Mouse (Mus musculus) MEL (cell line): ENCODE results near the gene Gpn1. TPM values are rescaled to one million over a fixed set of nuclear protein-coding genes. Genes with fewer than 3 reads are reported as not detected.
"Not testable (repeated sequence)": the region's sequence is repeated elsewhere in the genome, so short reads cannot be mapped to it uniquely, and the experiment has no call there.

Experiments
- DNase-seq: peaks from one replicate; pipeline ENCODE4 v3.0.0; 2011; ENCODE audit warnings: low read depth, low spot score
- H3K27ac ChIP-seq: 2 replicates; pipeline ENCODE4 v1.5.1; 2012; ENCODE audit warnings: low read depth, mild to moderate bottlenecking, control low read depth, low read length, moderate library complexity; ENCODE audit not compliant: control insufficient read depth
- H3K27me3 ChIP-seq, 2 experiments: fragments of 150-350 bp in 1 of 2; sonication (generic) in 1 of 2; 2 replicates each; pipeline ENCODE4 v1.6.1; 2012; ENCODE audit warnings: low read length in 2 of 2, mild to moderate bottlenecking in 2 of 2, improper control_type of control experiment in 1 of 2, moderate library complexity in 1 of 2; ENCODE audit not compliant: insufficient read depth in 2 of 2, control insufficient read depth in 1 of 2
- H3K36me3 ChIP-seq, 2 experiments: 2 replicates each; pipeline ENCODE4 v1.6.1; 2012 to 2014; ENCODE audit warnings: low read length in 2 of 2, improper control_type of control experiment in 1 of 2, inconsistent platforms in 1 of 2, mild to moderate bottlenecking in 1 of 2; ENCODE audit not compliant: insufficient read depth in 2 of 2, control insufficient read depth in 1 of 2
- H3K4me1 ChIP-seq, 2 experiments: fragments of 150-350 bp in 1 of 2; sonication (generic) in 1 of 2; 2 replicates each; pipeline ENCODE4 v1.6.1; 2012; ENCODE audit warnings: low read length in 2 of 2, improper control_type of control experiment in 1 of 2, mild to moderate bottlenecking in 1 of 2; ENCODE audit not compliant: insufficient read depth in 2 of 2, control insufficient read depth in 1 of 2
- H3K4me3 ChIP-seq, 2 experiments: fragments of 150-350 bp in 1 of 2; sonication (generic) in 1 of 2; 2 replicates each; pipeline ENCODE4 v1.5.1; 2012; ENCODE audit warnings: low read depth in 2 of 2, low read length in 2 of 2, mild to moderate bottlenecking in 2 of 2, moderate library complexity in 2 of 2, control low read depth in 1 of 2, improper control_type of control experiment in 1 of 2; ENCODE audit not compliant: control insufficient read depth in 1 of 2, insufficient read depth in 1 of 2
- H3K79me2 ChIP-seq: 2 replicates; pipeline ENCODE4 v1.6.1; 2012; ENCODE audit warnings: mild to moderate bottlenecking, low read length, moderate library complexity; ENCODE audit not compliant: control insufficient read depth, poor library complexity, insufficient read depth
- H3K9ac ChIP-seq: 2 replicates; pipeline ENCODE4 v1.6.1; 2012; ENCODE audit warnings: low read depth, mild to moderate bottlenecking, control low read depth, low read length, moderate library complexity; ENCODE audit not compliant: control insufficient read depth, poor library complexity, severe bottlenecking
- H3K9me3 ChIP-seq: fragments of 150-350 bp; sonication (generic); replicated peaks from 2 replicates; pipeline ENCODE4 v1.6.1; 2012; ENCODE audit warnings: mild to moderate bottlenecking, low read length, improper control_type of control experiment, moderate library complexity; ENCODE audit not compliant: insufficient read depth
- BHLHE40 ChIP-seq: IDR thresholded peaks from 2 replicates; pipeline ENCODE4 v1.6.1; 2012; ENCODE audit warnings: low read depth, mild to moderate bottlenecking, inconsistent platforms, low read length, improper control_type of control experiment, borderline replicate concordance
- CTCF ChIP-seq, 3 experiments: IDR thresholded peaks in 2 of 3; conservative IDR thresholded peaks in 1 of 3; 2 replicates each; pipeline ENCODE4 v1.5.1; 2011 to 2012; ENCODE audit warnings: low read length in 3 of 3, low read depth in 2 of 3, mild to moderate bottlenecking in 2 of 3, improper control_type of control experiment in 1 of 3, inconsistent platforms in 1 of 3, mixed read lengths in 1 of 3, moderate library complexity in 1 of 3; ENCODE audit not compliant: control insufficient read depth in 1 of 3, insufficient read depth in 1 of 3, poor library complexity in 1 of 3, severe bottlenecking in 1 of 3
- ETS1 ChIP-seq: IDR thresholded peaks from 2 replicates; pipeline ENCODE4 v1.6.1; 2012; ENCODE audit warnings: low read depth, mild to moderate bottlenecking, inconsistent platforms, low read length, improper control_type of control experiment, moderate library complexity
- GABPA ChIP-seq: IDR thresholded peaks from 2 replicates; pipeline ENCODE4 v1.6.1; 2012; ENCODE audit warnings: low read depth, mild to moderate bottlenecking, inconsistent platforms, low read length, improper control_type of control experiment, moderate library complexity
- HCFC1 ChIP-seq: IDR thresholded peaks from 2 replicates; pipeline ENCODE4 v1.6.1; 2012; ENCODE audit warnings: low read depth, mild to moderate bottlenecking, inconsistent platforms, low read length, improper control_type of control experiment, moderate library complexity
- MAFK ChIP-seq: IDR thresholded peaks from 2 replicates; pipeline ENCODE4 v1.6.1; 2011; ENCODE audit warnings: low read depth, mild to moderate bottlenecking, low read length, improper control_type of control experiment, borderline replicate concordance
- MAX ChIP-seq: IDR thresholded peaks from 2 replicates; pipeline ENCODE4 v1.6.1; 2011; ENCODE audit warnings: low read length, improper control_type of control experiment
- MAZ ChIP-seq: IDR thresholded peaks from 2 replicates; pipeline ENCODE4 v1.6.1; 2012; ENCODE audit warnings: low read depth, mild to moderate bottlenecking, inconsistent platforms, low read length, improper control_type of control experiment
- MXI1 ChIP-seq: IDR thresholded peaks from 2 replicates; pipeline ENCODE4 v1.6.1; 2011; ENCODE audit warnings: mild to moderate bottlenecking, low read depth, low read length, improper control_type of control experiment
- MYB ChIP-seq: IDR thresholded peaks from 2 replicates; pipeline ENCODE4 v1.6.1; 2011; ENCODE audit warnings: mild to moderate bottlenecking, low read depth, low read length, improper control_type of control experiment
- MYC ChIP-seq: IDR thresholded peaks from 2 replicates; pipeline ENCODE4 v1.6.1; 2011; ENCODE audit warnings: low read depth, mild to moderate bottlenecking, low read length, improper control_type of control experiment, moderate library complexity
- POLR2A ChIP-seq, 2 experiments: IDR thresholded peaks; 2 replicates each; pipeline ENCODE4 v1.6.1; 2011 to 2012; ENCODE audit warnings: low read length in 2 of 2, mild to moderate bottlenecking in 2 of 2, control low read depth in 1 of 2, improper control_type of control experiment in 1 of 2, low read depth in 1 of 2, moderate library complexity in 1 of 2; ENCODE audit not compliant: control insufficient read depth in 1 of 2, insufficient read depth in 1 of 2, poor library complexity in 1 of 2
- RAD21 ChIP-seq: IDR thresholded peaks from 2 replicates; pipeline ENCODE4 v1.6.1; 2011; ENCODE audit warnings: mild to moderate bottlenecking, low read depth, low read length, improper control_type of control experiment
- SIN3A ChIP-seq: IDR thresholded peaks from 2 replicates; pipeline ENCODE4 v1.6.1; 2012; ENCODE audit warnings: low read length, improper control_type of control experiment, inconsistent platforms
- SMC3 ChIP-seq: IDR thresholded peaks from 2 replicates; pipeline ENCODE4 v1.6.1; 2011; ENCODE audit warnings: low read depth, low read length, improper control_type of control experiment
- TAL1 ChIP-seq: IDR thresholded peaks from 2 replicates; pipeline ENCODE4 v1.6.1; 2012; ENCODE audit warnings: mild to moderate bottlenecking, inconsistent platforms, low read length, moderate library complexity, mixed read lengths
- TCF12 ChIP-seq: IDR thresholded peaks from 2 replicates; pipeline ENCODE4 v1.6.1; 2014; ENCODE audit warnings: low read depth, mild to moderate bottlenecking, inconsistent platforms, low read length, improper control_type of control experiment, moderate library complexity
- UBTF ChIP-seq: IDR thresholded peaks from 2 replicates; pipeline ENCODE4 v1.6.1; 2012; ENCODE audit warnings: low read depth, mild to moderate bottlenecking, inconsistent platforms, low read length, improper control_type of control experiment, moderate library complexity, borderline replicate concordance; ENCODE audit not compliant: insufficient read depth
- USF1 ChIP-seq: IDR thresholded peaks from 2 replicates; pipeline ENCODE4 v1.6.1; 2014; ENCODE audit warnings: low read depth, mild to moderate bottlenecking, inconsistent platforms, low read length, improper control_type of control experiment, moderate library complexity
- ZKSCAN1 ChIP-seq: IDR thresholded peaks from 2 replicates; pipeline ENCODE4 v1.6.1; 2012; ENCODE audit warnings: low read depth, mild to moderate bottlenecking, inconsistent platforms, low read length, improper control_type of control experiment, moderate library complexity
- ZMIZ1 ChIP-seq: IDR thresholded peaks from 2 replicates; pipeline ENCODE4 v1.6.1; 2012; ENCODE audit warnings: low read depth, mild to moderate bottlenecking, inconsistent platforms, low read length, improper control_type of control experiment, moderate library complexity
- ZNF384 ChIP-seq: IDR thresholded peaks from 2 replicates; pipeline ENCODE4 v1.6.1; 2012; ENCODE audit warnings: low read depth, mild to moderate bottlenecking, inconsistent platforms, low read length, improper control_type of control experiment
- polyA plus RNA-seq, 2 experiments: library from polyadenylated mRNA; stranded (reverse) in 1 of 2; unstranded in 1 of 2; fragments of >175 nt in 1 of 2; fragments of >200 nt in 1 of 2; gene quantifications; 2 replicates each; pipeline versions ENCODE4 v1.2.1 to v1.2.4; 2012; ENCODE audit warnings: low replicate concordance in 2 of 2, low read depth in 1 of 2; ENCODE audit not compliant: insufficient read length in 2 of 2, insufficient read depth in 1 of 2, missing spikeins in 1 of 2
- total RNA-seq: library from RNA; depleted of rRNA; stranded (reverse); fragments of 300-350 nt; gene quantifications from 2 replicates; pipeline ENCODE4 v1.2.3, GENCODE M21; 2012

Gene Gpn1
- total and polyA plus RNA-seq, 3 experiments = 75.6 to 125 TPM; not detected in 1

DNA sequence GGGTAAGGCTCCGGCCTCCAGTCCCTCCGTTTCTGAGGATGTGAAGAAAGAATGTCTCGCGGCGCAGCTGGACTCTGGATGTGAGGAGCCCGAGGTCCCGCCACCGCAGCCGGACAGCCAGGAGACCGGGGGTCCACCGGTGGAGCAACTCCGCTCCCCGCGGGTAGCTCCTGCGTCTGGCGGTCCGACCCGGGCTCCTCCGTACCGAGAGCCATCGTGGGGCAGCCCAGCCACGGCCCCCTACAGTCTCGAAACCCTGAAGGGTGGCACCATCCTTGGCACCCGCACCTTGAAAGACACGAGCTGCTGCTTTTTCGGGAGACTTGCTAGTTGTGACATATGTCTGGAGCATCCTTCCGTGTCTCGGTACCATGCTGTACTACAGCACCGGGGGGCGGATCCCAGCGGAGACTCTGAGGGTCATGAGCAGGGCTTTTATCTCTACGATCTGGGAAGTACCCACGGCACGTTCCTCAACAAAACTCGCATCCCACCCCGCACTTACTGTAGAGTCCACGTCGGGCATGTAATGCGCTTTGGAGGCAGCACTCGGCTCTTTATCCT is 32.7 kb downstream of the Gpn1 start:
- Histone ChIP-seq H3K27ac (no peak overlapping the region), H3K36me3 (peaks cover 5 to 19% of the 10 kb centered on the region in 2 experiments), H3K9me3 (no peaks in the 10 kb centered on the region)
- 0 out of 2 replicates have a peak, but pooled peaks have one; percentile 20 for TF ChIP-seq UBTF
- peak; percentile 30; the same call in 1 of the 2 replicates for TF ChIP-seq BHLHE40
- TF ChIP-seq MAZ = 0 out of 2 replicates have a peak, but pooled peaks have one; percentile 5
- TF ChIP-seq MYC = no peak
- TF ChIP-seq, all 39 proteins: peak for 3
- DNase-seq = no peak
- Histone ChIP-seq H3K27me3 (no peaks in the 10 kb centered on the region), H3K9ac (peak overlapping the region; percentile 84), H3K4me3 (peak overlapping the region; percentile 81 to 96), H3K79me2 (peaks cover 13% of the 10 kb centered on the region), H3K4me1 (peaks cover 0 to 11% of the 10 kb centered on the region in 2 experiments; a peak in 3 of 4 replicates)

DNA sequence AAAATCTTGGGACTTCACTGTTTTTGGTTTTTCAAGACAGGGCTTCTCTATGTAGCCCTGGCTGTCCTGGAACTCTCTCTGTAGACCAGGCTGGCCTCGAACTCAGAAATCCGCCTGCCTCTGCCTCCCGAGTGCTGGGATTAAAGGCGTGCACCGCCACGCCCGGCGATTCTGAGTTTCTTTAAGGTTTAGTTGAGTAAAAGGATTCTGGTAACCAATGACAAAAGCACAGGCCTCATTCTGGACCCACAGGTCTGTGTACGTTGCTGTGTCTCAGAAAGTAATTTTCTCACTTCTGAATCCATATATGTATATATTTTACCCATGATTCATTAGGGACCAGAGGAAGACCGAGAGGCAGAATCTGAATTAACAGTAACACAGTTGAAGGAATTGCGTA is 33.2 kb downstream of the Gpn1 start, which contains the start of gene Supt7l:
Supt7l (minus strand) TSS at position 101 of the 400 bp plus-strand sequence.
- H3K4me3 ChIP-seq = peak within 1 kb of the TSS; percentile 81 to 96
- not testable (repeated sequence) for H3K27me3 ChIP-seq, H3K9me3 ChIP-seq, DNase-seq
- peak within 1 kb of the TSS; percentile 84 for H3K9ac ChIP-seq
- H3K36me3 ChIP-seq = peaks cover 5 to 19% of the 10 kb centered on the region in 2 experiments
- H3K4me1 ChIP-seq = peaks cover 0 to 11% of the 10 kb centered on the region in 2 experiments; a peak in 3 of 4 replicates
- H3K79me2 ChIP-seq = peaks cover 13% of the 10 kb centered on the region
- peak within 1 kb of the TSS; percentile 88 for H3K27ac ChIP-seq

DNA sequence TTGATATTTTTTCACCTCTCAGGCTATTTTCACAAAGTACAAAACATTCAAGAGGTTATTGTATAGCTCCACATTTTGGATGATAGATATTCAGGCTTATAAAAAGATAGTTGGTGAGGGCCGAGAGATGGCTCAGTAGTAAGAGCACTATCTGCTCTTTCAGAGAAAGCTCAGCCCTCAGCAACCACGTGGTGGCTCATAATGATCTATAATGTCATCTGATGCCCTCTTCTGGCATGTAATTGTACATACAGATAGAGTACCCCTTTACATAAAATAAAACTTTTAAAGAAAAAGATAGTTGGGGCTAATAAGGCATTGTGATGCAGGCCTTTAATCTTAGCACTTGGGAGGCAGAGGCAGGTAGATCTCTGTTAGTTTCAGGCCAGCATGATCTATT is 34.0 kb downstream of the Gpn1 start:
- no peaks in the 10 kb centered on the region for H3K9me3 ChIP-seq
- H3K9ac ChIP-seq = no peak overlapping the region; the same call in 1 of the 2 replicates
- TF ChIP-seq HCFC1 = no peak
- TF ChIP-seq TAL1 = no peak
- no peak for TF ChIP-seq POLR2A (IDR thresholded peaks at IDR 0.05; ENCODE audit: control insufficient read depth in 1 of 2, insufficient read depth in 1 of 2, low read depth in 1 of 2, low read length in 2 of 2, poor library complexity in 1 of 2)
- TF ChIP-seq ZMIZ1 = no peak
- TF ChIP-seq BHLHE40 = no peak
- TF ChIP-seq MYC = peak; percentile 98
- TF ChIP-seq MAFK = no peak
- no peak for TF ChIP-seq MYB
- TF ChIP-seq GABPA = no peak
- TF ChIP-seq TCF12 = no peak
- peak; percentile 25 for TF ChIP-seq RAD21
- TF ChIP-seq MAX = peak; percentile 89
- TF ChIP-seq ZNF384 = no peak
- no peak for TF ChIP-seq ETS1
- no peak for TF ChIP-seq ZKSCAN1
- peak; percentile 42 for TF ChIP-seq SMC3
- peak; percentile 89 for TF ChIP-seq MXI1
- TF ChIP-seq CTCF (IDR thresholded peaks at IDR 0.05 in 2 of 3, conservative IDR thresholded peaks at IDR 0.05 in 1 of 3; ENCODE audit: control insufficient read depth in 1 of 3, insufficient read depth in 1 of 3, low read depth in 2 of 3, low read length in 3 of 3, poor library complexity in 1 of 3, severe bottlenecking in 1 of 3) = peak in 1 of 3 experiments; percentile 52; a peak in 2 of 6 replicates
- peak; percentile 84 for TF ChIP-seq USF1
- peak; percentile 46 for TF ChIP-seq SIN3A
- DNase-seq = peak; percentile 65
- no peak overlapping the region for H3K4me3 ChIP-seq
- peaks cover 13% of the 10 kb centered on the region for H3K79me2 ChIP-seq
- no peaks in the 10 kb centered on the region for H3K27me3 ChIP-seq
- no peak overlapping the region for H3K27ac ChIP-seq
- peaks cover 0 to 11% of the 10 kb centered on the region in 2 experiments; a peak in 3 of 4 replicates for H3K4me1 ChIP-seq
- peaks cover 11 to 19% of the 10 kb centered on the region in 2 experiments for H3K36me3 ChIP-seq
